Mouse (Mus musculus) neural tube, embryonic 10.5 days (tissue): Measurements from ENCODE around the gene Sinhcaf.
A peak's percentile ranks its signal among the peaks of the same experiment; 100 is the strongest.
"Not testable (repeated sequence)": the region's sequence is repeated elsewhere in the genome, so short reads cannot be mapped to it uniquely, and the experiment has no call there.

Experiments used
- DNase-seq: peaks from one replicate; pipeline ENCODE4 v3.0.0-alpha.2; 2017; ENCODE audit warnings: low spot score; ENCODE audit errors: extremely low spot score

Gene Sinhcaf

DNA sequence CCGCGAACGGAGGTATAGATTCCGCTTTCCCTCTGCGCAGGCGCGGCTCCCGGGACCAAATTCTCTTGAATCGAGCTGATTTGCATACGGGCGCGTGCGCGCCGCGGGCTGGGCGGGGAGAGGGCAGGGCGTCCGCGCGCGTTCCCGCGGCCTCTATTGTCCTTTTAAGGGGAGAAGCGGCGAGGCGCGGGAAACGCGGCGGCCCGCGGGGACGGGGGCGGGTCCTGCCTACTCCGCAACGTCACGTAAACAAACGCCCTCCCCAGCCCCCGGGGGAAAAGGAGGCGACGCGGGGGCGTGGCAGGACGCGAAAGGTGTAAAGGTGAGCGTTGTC, at the start of gene Sinhcaf:
TSS of gene Sinhcaf (minus strand) at position 59 of the 334 bp plus-strand sequence.
- DNase-seq: peak; percentile 100

DNA sequence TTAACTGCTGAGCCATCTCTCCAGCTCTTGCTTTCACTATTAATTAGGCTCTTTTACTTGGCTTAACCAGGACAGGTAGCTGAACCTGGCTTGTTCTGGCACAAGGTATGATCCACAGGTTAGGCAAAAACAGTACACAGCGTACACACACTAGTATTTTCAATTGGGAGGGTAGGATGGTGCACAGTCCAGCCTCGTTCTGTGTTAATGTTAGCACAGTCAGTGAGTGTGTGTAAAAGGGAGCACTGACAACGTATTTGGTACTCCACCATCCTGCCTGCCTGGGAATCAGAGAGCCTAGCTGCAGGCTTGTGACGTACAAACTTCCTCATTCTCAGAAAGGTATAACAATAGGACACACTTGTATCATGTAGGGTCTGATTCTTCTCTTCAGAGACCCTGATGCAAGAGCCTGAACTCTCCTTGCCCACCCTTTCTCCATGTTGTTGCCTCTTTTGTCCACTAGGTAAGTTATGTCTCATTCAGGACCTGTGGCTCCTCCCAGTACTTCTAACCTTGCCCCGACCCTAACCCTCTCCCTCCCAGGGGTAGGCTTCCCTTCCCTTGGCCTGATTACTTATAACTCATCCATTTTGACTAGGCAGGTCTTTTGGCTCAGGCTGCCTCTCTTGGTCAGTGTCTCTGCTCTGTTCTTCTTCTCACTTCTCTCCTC, 48.2 kb upstream of the Sinhcaf start:
- DNase-seq: no peak

DNA sequence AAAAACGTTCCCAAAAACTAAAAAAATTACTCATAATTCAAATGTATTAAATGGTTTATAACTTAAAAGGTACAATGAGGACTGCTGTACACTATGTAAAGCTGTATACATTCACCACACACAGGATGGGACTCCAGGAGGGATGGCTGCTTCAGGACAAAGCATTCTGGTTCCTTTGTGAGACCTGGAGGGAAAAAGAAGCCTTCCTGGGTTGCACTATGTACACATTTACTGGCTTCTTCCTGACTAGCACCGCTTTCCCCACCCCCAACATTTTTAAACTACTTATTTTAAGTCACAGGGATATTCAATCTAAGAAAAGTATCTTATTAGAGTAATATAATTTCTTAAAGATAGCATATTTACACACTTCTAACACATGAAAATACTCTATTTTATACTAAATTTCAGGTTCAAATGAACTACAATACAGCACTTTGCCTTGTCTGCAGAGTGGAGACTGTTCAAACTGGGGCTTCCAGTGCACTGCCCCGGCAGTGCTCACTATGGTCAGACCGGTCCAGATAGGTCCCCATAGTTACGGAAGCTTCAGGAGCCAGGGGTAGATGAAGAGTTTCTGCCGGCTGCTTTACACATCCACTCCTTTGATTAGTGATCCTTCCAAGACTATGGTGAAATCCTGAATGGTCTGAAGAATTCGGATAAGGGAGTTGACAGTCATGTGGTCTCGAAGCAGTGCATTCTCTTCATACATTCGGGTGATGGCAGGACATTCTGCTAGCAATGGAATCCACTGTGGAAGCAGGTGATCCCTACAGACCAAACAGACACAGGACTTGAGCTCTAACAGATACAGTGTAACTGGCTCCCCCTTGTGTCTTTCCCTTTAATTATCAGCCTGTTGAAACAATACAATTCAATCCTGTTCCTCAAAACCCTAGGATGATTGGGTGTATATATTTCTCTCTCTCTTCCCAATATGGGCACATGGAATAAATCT, 47.1 kb upstream of the Sinhcaf start:
- DNase-seq: no peak

DNA sequence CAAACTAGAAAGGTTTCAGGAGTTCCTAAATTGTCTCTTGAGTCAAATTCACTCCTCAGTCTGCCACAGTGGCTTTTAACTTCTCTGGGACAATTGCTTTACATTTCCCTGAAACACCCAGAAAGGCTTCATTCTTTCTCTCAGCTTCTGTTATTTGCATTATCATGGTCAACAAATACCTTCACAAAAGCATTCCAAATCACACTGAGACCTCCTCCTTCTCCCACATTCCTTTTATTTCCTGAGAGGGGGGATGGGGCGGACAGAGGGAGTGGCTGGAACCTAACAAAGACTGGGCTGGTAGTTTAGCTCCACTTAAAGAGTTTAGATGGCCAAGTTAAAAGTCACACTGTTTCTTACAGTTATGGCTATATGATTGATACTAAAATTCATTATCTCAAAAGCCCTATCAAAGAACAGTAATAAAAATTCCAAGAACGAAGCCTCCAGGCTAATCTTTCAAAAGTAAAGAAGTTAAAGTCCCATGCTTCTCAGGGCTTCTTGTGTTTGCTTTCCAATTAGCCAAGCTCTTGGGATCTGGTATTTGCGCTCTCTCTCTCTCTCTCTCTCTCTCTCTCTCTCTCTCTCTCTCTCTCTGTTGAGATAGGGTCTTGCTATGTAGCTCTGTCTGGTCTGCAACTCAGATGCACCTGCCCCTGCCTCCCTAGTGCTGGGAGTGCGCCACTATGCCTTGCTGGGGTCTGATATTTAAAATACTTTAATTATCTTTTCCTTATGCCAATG, 46.3 kb upstream of the Sinhcaf start:
- DNase-seq: no peak

DNA sequence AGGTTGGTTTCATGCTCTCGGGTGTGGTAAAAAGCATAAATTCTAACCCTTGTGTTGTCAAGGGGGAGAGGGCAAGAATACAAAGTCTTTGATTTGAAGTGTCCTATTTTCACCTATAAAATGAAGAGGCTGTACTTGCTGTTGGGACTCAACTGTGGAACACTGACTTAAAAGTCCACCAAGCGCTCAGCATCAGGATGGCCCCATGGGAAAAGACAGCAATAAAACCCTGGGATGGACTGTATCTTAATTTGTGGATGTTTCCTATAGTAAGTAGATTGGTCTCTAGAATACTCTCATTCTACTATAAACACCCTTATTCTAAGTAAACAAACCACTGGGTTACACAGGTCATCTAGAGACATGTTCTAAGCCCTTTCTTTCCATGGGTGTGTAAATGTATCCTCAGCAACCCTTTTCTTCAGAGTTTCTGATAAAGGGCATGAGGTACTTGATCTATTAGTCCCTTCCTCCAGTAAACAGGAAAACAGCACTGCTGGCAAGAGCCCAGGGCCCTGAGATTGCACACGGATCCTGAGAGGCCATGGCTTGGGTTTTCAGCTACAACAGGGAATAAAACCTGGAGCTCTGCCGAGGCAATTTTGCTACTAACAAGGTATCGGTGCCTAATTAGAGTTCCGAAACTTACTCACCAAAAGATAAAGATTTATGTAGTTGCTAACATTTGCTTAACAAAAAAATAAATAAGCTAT, 45.5 kb upstream of the Sinhcaf start:
- DNase-seq: no peak

DNA sequence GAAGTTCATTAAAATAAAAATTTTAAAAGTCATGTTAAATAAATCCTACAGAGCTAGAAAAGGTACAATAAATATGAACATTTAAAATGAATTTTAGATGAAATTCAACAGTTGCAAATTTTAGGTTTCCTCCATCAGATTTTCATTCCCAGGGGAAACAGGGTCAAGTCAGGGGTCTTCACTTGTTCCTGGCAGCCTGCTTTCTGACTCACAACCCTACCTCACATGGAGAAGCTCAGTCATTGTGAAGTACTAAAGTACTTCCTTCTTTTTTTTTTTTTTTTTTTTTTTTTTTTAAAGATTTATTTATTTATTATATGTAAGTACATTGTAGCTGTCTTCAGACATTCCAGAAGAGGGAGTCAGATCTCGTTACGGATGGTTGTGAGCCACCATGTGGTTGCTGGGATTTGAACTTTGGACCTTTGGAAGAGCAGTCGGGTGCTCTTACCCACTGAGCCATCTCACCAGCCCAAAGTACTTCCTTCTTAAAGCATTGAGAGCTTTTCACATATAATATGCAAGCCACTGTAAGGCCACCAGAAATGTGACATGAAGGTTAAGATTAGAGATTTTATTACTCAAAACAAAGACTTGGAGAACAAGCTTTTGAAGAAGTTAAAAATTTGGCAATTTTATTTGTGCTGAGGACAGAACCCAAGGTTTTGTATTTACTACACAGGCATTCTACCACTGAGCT, 43.7 kb upstream of the Sinhcaf start:
- not testable (repeated sequence) for DNase-seq

DNA sequence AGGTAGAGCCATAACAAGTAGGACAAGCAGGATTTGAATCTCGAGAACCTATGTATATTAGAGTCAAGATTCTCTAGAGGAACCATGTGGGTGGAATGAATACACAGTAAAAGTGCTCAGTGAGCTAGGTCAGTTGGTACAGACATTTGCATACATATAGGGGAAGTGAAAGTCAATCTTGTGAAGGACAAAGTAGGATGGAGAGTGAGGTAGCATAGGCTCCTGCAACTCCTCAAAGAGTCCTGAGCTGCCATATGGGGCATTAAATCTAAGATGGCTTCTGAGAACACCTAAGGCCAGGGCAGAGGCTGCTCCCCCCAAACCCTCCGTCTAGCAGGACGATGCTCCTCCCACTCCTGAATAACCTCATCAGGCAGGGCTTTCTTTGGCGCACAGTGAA, 39.7 kb upstream of the Sinhcaf start:
- no peak for DNase-seq

DNA sequence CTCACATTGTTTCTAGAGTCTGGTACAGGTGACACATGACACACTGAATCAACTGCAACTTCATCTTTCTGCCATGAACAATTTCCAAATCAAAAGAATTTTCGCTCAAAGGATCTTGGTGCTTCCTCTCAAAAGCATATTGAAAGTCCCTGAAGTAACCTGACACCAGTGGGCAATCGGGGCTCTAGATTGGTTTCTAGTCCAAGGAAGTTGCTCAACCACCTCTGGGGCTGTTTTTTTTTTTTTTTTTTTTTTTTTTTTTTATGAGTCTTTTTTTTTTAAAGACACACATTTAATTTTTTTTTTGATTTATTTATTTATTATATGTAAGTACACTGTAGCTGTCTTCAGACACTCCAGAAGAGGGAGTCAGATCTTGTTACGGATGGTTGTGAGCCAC, 34.2 kb upstream of the Sinhcaf start:
- DNase-seq: no peak

DNA sequence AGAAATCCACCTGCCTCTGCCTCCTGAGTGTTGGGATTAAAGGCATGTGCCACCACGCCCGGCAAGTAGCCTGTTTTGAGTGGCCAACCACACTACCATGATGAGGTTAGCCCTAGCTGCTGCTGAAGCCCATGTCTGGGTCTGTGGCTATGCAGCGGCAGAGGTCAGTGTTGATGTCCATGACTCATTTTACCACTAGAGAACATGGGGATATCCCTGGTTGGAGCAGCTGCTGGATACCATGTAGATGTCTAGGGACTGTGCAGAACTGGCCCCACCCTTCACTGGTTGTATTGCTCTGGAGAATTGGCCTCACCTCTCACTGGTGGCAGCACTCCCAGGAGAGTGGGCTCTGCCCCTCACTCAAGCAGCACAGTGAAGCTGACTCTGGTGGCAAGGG, 28.8 kb upstream of the Sinhcaf start:
- no peak for DNase-seq

DNA sequence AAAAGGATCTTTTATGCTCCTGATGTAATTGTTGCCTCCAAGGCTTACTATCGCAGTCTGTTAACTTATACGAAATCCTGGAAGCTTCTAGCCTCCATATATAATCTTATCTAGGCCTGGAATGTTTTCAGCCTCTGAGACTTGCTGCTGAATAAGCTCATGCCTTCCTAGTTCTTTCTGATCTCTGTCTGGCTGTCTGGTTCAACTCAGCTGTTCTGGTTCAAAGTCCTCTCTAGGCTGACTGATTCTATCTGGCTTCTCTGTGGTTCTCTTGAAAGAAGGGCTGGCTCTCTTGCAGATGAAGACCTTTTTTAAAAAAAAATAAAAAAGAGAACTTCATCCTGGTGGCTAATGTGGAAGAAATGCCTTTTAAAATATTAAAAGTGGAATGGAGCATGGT, 26.6 kb upstream of the Sinhcaf start:
- no peak for DNase-seq

DNA sequence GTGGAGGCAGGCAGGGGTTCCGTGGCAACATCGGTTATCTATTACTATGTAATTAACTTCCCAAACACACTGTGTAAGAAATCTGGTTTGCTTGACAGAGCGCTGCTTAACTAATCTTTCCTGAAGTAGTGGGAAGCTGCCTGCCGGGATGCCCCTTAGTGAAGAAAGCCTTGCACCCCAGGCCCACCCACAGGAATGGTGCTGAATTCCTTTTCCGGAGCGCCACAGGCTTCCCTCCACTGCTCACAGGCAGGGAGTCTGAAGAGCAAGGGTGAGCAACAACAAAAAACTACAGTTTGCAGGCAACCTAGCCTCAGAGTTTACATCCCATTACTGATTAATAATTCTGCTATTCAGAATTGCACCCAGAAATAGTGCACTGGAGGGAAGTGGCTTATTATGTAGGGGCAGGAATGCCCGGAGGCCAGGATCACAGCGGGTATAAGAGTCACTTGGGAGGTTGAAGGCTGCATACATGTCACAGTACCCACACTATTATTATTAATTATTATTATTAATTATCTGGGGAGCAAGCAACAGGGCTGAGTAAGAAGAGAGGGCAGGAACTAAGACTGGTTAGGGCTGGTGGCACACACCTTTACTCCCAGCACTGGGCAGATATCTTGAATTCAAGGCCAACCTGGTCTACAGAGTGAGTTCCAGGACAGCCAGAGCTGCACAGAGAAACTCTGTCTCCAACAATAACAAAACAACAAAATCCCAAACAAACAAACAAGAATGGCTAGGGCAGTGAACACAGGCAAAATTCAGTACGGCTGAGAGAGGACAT, 26.0 kb upstream of the Sinhcaf start:
- DNase-seq: no peak

DNA sequence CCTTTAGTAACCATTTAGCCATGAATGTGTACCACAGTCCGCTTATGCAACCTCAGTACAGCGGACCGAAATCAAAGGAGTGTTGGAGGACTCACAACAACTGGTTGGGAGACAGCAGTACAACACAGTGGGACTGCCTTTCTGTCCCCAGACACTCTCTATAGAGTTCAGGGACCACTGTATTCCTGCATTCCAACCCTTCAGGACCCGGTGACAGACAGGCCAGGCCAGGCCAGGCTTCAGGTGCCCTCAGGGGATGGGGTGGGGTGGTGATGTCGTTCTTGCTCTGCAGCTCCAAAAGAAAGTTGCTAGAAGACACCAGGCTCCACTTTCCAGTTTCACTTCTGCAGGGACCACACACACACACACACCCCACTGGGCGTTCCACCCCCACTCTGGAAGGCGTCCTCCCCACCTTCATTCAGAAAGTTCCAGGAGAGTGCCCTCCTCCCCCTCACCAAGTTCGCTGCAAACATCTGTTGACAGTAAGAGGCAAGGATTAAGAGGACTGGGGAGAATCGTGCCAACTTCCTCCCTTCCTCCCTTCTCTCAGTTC, 25.2 kb upstream of the Sinhcaf start:
- DNase-seq: no peak

DNA sequence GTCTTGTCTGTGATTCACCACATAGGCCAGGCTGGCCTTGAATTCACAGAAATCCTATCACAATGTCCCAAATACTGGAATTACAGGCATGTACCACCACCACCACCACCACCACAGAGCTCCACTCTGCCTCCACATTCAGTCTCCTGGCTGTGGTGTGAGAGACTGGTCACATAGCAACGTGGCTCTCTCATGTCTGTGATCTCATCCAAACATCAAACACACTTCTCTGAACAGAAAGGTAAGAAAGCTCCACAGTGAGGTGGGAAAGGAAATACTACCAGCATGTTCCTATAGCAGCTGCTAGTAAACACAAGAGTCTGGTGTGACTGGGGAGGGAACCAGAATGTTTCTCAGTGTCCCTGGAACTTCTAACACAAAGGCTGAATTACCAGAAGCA, 15.0 kb upstream of the Sinhcaf start:
- DNase-seq: no peak

DNA sequence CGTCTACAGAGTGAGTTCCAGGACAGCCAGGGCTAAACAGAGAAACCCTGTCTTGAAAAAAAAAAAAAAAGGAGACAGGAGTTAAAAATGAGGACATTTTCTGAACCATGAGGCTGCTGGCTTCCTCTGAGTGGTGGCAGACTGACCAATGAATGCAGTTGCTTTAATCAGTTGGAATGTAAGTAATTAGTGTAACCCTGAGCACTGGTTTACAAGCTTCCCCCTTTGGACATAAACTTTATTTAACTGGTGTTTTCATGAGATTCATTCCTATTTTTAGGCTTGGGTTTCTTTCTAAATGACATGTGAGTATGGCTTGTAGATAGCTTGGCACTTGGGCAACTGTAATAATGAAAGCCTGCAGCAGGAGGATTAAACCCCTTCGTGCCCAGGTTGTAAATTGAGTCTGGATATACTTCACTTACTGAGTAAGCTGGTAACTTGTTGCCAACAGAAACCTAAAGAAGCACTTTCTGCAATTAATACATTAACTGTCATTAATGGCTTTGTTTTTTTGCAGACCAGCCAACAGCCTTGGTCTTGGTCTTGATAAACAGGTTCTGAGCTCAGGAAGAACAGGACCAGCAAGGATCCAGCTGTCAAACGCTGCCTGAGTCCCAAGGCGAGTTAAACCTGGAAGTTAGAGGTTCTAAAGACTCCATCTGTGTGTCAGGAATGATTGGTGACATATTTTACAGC, 13.4 kb upstream of the Sinhcaf start:
- DNase-seq: no peak

DNA sequence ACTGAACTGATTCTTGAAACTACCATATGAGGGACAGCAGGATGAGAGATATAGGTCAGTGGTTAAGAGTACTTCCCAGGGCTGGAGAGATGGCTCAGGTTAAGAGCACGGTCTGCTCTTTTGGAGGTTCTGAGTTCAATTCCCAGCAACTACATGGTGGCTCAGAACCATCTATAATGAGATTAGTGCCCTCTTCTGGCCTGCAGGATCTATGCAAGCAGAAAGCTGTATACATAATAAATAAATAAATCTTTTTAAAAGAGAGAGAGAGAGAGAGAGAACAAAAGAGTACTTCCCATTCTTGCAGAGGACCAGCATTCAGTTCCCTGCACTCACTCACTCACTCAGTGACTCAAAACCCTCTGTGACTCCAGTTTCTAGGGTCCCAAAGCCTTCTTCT, 12.4 kb upstream of the Sinhcaf start:
- no peak for DNase-seq

DNA sequence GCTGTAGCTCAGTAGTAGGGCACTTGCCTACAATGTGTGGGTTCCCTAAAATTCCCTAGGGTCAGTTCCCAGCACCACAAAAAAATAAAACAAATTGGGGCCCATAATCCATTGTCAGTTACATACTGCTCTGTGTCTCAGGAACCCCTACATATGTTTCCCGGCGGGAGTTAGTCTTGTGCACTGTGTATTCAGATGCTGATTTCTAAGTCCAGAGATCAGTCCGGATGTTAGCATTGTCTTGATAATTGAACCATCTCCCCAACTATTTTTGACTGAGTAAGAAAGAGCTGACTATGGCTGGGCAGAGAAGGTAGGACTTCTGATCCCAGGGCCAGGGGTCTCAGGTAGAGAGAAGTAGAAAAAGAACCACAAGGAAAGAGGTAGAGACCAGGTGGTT, 10.8 kb upstream of the Sinhcaf start:
- DNase-seq: no peak

DNA sequence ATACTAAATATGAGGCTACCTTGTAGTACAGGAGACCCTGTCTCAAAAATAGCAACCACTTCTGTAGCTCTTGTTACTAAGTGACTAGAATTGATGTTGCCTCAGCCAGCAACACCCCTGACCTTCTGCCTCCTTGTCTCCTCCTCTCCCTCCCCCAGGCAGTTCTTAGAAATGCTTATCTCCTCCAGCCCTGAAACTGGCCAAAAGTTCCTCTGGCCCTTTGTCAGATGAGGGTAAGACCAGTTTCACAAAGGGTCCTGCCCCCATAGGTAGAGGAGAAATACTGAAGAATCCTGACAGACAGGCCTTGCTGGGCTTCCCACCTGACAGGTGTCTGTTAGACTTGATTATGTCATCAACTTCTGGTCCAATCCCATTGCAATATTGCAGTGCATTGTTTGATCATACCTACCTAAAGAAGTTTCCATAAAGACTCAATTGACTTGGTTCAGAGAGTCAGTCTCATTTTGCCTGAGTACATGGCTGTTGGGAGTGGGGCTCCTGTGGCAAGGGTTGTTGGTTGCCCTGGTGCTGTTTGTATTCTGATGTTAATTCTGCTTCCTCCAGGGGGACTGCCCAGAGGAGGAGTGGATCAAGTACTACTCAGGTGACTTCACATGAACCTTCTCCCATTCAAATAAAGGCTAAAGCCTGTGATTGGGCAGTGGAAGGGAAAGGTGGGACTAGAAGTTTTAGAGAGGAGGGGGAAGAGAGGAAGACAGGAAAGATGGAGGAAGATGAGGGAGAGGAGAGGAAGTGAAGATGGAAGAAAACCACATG, 9.6 kb upstream of the Sinhcaf start:
- DNase-seq: no peak

DNA sequence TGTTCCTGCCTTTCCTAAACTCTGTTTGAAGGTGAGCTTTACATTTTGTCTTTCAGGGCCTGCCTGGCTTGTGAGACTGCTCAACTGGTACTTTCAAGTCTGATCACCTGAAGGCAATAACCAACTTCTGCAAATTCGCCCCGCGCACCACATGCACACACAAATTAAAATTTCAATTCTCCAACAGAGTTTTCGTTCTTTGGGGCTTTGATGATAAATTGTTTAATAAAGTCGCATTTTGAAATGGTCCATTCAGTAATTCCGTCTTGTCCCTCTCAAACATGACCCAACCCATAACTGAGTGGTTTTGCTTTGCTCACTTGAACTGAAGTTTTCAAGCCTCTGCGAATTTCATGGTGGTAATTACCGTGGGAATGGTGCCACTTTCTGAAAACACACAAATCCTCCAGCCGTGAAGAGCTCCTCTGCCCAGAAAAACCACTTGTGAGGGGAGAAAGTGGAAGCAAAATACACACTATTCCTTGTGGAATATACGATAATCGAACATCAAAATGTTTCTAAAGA, 676 bp upstream of the Sinhcaf start:
- no peak for DNase-seq
